Mouse (Mus musculus) T-helper 2 cell (primary cell): ENCODE measurements around the gene Nkd1.

Experiments
- in situ Hi-C: fragments of 300-600 bp; cut with MboI, MseI; formaldehyde crosslinking; loops from one replicate; pipeline ENCODE4 v1.15.1; 2025; ENCODE audit warnings: high pct_unique_total_duplicates

The Nkd1 gene

DNA sequence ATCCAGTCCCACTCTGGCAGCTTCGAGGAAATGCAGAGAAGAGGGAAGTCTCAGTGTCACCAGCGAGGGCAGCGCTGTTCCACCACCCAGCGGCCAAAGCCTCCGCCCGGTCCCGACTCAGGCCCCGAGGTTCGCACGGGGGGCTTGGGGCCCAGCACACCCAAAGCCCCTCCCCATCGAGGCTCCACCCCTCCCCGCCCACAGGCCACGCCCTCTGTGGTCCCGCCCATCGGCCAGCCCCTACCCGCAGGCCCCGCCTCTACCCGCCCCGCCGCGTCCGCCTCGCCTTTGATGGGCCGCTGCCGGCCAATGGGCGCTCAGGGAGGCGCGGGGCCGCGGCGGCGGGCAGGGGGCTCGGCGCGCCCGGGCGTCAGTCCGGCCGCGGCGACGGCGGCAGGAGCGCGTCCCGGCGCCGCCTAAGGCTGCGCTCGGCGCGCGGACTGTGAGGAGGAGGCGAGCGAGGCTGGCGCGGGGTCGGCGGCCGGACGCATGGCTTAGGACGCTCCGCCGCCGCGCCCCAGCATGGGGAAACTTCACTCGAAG, at the start of gene Nkd1:
Nkd1 (plus strand) TSS at position 370 of the 543 bp plus-strand sequence.
- in situ Hi-C loops: no loop called here

DNA sequence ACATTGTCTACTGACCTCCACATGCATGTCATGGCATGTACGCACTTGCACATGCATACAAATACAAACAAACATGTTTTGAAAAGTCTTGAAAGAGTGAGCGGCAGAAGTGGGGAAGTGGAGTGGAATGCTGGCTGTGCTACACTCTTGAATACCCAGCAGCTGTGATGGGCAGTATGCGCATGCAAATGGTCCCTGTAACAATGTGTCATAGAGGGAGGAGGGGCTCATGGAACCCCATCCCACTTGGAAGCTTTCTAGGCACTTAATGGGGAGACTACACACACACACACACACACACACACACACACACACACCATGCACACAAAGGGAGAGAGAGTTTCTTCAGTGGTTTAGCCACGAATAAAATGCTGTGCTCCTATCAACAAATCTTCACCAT, 39.9 kb upstream of the Nkd1 start:
- in situ Hi-C loops: no loop called here

DNA sequence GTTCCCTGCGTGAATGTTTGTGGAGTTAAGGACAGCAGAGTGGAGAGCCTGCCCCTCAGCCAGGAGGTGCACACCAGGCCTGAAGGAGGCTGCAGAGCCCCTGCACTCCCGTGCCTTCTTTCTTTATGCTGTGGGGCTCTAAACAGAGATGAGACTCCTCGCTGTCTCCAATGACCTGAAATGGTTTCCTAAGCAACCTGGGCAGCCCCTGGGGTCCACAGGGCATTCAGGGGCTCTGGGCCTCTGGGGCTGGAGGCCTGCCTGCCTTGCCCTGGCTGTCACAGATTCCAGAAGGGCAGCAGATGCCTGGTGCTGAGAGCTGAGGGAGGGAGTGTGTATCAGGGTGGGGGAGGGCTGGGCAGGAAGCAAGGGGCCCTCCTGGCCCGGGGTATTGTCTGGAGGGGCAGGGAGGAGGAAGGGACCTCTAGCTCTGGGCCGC, 32.7 kb upstream of the Nkd1 start:
- in situ Hi-C loops: no loop called here

DNA sequence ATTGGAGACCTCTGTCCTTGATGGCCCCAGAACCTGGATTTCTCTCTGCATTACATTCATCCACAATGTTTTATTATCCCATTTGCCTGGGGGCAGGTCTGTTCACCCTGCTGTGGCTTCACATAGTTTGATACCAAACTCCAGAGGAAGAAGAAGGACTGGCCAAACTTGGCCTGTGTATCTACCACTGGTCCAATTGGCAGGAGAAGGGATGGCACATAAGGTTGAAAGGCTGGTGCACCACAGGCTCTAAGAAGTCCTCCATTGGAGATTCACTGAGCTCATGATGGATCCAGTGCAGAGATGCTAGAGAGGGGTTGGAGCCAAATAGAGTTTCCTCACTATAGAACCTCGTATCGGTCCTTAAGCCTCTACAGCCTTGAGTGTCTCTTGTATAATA, 27.1 kb upstream of the Nkd1 start:
- in situ Hi-C loops: no loop called here

DNA sequence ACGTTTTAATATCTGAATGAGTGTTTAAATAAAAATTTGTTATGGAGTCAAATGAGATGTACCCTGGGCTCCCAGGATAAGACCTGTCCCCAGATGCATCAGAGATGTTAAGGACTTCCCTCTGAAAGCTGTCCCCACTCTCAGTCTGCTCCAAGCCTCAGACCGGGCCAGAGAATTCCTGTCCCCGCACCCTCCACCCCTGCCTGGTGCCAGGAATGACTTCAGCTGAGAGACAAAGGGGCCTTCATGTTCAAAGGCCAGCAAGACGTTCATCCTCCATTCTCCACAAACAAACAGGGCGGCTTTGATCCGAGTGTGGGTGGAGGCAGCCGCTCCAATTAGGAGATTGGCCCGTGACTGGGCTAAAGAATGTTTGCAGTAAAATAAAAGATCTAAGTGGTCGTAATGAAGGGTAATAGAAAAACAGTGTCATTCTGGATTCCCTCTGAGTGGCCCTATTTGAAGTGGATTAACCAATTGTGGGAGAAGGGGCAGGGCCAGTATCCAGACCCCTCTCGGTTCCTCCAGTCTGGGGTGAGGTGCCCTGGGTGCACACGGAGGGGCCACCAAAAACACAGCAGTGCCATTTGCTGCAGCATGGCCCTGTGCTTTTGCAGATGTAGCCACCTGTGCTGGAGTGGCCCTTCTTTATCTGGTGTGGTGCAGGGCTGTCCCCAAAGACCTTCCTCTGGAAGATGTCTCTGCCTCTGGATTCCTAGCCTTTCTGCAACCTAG, 25.9 kb upstream of the Nkd1 start:
- in situ Hi-C loops: no loop called here

DNA sequence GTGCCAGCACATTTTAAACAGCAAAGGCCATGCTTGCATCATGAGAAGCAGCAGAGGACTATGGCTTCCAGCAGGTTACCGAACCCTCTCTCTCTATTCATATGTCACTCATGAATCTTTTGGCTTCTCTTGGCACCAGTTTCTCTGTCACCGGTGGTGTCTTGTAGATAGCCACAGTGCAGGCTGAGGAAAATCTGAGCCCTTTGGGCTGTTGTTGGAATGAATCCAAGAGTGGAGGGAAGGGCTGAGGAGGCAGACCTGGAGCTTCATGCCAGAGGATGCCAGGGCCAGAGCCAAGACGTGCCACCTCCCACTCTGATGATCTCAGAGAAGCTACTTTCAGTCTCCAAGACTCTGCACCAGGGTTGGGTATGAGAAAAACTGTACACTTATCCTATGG, 19.0 kb upstream of the Nkd1 start:
- in situ Hi-C loops: no loop called here

DNA sequence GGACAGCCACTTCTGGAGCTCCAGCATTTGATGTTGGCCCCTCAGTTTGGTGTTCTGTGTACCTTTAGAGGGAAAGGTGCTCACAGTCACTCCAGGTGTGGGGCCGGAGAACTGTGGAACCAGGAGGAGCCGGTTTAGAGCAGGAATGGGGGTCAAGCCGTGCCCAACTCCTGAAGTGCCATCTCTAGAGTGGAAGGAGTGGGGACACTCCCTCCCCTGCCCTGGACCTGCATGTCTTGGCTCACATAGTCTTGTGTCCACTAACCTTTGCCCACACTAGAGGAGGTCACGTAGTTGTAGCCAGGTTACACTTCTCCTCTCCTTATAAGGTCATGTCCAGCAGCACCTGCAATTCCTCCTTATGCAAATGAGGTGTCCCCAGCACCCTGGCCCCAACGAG, 14.2 kb upstream of the Nkd1 start:
- in situ Hi-C loops: no loop called here

DNA sequence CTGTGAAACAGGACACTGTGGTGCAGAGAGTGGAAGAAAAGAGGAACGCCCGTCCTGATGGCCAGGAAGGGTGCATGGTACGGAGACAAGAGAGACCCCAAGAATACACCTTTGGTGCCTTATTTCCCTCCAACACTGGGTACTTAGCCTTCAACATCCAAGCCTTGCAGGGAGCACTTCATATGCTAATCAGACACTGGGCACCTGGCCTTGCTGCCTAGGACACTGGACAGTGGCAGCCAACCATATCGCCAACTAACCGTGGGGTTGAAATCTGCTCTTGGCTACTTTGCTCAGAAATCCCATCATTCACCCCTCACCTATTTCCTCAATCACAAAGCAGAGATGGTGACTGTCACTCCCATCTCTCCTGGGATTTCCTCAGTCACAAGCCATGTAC, 10.1 kb upstream of the Nkd1 start:
- in situ Hi-C loops: no loop called here

DNA sequence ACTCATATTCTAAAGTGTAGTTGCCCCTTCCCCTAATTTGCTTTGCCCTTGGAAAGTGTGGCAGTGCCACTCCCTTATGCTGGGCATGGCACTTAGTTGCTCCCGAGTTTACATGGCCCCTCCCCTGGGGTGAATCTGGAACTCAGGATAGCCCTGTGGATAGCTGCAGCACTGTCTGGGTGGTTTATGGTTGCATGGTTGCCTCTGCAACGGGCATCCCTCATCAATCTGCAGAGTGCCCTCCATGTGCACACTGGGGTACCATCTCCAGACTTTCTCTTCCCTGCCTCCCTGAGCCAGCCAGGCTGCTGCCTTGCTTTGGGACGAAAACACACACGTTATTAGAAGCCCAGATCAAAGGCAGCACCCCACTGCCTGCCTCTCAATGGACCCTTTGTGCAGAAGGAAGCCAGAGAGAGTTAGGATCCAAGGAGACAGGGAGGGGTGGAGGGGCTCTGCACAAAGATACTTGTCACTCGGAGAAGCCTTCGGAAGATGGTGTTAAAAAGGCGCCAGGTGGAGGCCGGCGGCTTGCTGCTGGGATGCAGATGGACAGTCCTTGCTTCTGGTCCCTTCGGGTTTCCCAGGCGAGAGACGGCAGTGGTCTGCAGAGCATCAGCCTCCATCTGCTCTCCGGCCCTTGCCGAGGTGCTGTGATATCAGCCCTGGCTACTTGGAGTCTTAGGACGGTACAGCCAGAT, 8.9 kb upstream of the Nkd1 start:
- in situ Hi-C loops: no loop called here

DNA sequence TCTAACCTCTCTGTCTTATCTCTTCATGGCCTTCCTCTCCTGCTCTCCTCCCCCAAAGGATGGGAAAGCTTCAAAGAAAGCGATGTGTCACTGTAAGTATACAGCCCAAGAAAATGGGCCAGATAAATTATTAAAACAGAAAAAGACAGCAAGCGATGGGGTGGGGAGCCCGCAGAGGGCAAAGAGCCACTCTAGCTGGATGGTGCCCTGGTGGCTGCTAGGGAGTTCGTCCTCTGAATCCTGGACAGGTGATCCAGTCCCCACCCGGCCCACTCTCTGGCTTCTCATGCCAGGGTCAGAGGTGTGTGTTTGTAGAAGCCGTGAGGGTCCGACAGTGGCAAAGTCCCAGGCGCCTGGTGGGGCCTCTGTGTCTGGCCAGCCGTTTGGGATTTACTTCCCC, 3.1 kb upstream of the Nkd1 start:
- in situ Hi-C loops: no loop called here

DNA sequence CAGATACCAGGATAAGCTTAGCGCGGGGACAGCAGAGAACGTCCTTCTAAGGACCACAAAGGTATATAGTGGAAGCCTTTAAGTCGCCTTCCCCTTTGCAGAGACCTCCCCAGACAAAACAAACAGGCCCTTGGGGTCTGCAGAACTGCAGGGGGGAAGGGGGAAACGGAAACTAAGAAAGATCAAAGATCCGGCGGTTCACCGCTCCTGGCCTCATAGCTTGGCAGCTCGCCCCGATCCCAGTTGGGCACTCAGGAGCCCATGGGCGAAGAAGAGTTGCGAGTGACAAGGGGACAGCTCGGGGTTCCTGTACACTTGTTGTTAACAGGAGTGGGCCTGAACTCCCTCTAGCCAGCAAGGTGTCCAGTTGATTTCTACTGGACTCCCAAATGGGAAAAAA, 773 bp upstream of the Nkd1 start:
- in situ Hi-C loops: no loop called here

DNA sequence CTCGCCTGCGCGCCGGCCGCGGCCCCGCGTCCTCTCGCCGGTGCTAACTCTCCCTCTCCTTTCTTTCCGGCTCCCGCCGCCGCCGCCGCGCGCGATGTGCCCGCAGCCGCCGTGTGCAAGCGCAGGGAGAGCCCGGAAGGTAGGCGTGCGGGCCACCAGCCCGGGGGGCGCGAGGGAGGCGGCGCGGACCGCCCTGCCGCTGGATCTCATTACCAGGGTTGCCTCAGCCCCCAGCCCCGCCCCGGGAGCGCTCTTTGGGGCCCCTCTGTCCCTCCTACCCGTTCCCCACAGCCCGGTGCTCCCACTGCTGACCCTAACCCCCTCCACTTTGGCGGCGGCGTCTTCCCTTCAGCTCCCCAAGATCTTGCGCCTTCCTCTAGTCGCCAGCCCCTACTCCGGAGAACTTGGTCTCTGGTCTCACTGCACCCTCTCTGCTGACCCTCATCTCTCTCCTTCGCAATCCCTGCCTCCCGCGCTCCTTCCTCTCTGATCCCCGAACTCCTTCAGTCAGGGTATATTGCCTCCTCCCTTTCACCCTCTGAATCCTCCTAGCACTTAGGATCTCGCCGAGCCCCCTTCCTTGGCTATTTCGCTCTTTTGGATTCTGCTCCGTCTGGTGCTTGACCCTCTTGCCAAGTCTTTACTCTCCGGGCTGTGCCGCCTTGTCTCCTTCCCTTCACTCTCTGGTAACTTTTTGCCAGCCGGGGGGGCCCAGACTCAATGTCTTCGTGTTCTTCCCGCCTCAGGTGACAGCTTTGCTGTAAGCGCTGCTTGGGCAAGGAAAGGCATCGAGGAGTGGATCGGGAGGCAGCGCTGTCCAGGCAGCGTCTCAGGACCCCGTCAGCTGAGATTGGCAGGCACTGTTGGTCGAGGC, 624 bp downstream of the Nkd1 start:
- in situ Hi-C loops: no loop called here

DNA sequence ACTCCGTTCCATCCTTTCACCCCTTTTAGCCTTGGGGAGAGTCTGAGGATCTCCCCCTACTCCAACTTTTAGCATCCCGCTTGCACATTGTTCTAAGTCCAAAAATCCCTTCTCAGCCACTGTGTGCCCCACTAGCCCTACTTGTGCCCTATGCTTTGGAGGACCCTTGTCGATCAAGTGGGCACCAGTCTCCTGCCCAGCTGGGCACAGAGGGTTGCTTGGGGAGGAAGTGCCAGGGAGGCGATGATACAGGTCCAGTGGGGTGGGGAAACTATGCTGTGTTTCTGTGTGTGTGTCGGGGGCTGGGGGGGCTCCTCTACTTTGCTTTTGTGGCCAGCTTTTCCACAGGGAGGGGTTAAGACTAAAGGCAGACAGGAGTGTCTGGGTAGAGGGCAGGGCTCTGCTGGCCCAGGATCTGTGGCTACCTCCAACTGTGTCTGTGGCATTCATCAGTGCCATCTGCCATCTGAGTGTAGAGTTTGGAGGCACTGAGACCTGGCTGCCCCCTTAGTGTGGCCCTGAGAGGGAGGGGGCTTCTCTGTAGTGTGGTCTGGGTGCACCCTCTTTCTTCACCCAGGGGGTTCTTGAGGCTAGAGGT, 1.4 kb downstream of the Nkd1 start:
- in situ Hi-C loops: no loop called here

DNA sequence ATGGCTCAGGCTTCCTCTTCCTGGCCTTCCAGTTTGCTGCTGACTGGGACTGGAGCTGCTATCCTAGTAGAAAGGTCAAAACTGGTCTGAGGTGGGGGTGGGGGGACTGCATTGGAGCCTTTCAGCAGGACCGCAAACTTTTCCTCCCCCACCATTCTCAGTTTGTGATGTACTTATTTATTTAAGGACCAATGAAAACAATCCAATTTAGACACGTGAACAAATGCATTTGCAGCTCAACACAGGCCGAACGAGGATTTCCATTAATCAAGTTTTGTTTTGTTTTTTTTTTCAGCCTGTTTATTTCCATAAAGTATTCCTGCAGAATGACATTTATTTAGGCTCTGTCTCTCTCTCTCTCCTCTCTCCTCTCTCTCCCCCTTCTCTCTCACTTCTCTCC, 2.5 kb downstream of the Nkd1 start:
- in situ Hi-C loops: no loop called here

DNA sequence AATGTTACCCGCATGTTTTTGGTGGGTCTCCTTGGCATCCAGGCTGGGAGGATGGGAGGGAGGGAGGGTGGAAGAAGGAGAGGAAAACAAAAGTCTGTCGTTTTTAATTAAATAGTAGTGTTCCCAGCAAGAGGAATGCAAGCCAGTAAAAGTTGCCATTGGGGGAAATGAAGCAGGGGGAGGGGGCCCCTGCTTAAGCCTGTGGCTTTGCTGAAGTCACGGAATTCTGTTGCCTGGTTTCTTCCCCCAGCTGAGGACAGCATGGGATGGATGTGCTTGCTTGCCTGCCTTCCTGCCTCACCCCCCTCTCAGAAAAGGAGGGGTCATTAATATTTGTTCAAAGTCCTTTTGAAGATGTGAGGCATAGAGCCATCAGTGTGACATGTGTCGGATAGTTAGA, 3.0 kb downstream of the Nkd1 start:
- in situ Hi-C loops: no loop called here

DNA sequence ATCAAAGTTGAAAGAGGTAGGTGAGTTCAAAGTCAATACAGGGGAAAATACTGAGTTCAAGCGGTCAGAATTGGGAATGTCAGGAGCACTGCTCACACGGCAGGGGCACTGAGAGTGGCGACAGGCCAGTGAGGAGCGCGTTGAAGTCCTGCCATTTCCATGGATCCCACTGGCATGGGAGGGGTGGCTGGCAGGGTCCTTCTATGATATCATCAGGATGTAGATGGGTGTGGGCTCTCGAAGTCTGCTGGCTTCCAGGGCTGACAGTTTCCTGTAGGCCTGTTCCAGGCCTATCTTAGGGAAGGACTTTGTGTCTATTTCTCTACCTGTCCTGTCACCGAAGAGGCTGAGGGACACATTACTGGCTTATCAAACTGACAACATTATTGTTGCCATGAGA, 3.7 kb downstream of the Nkd1 start:
- in situ Hi-C loops: loop anchor here (5.0 kb wide), 1 partner anchor 37 kb away; no protein-coding TSS in a partner anchor

DNA sequence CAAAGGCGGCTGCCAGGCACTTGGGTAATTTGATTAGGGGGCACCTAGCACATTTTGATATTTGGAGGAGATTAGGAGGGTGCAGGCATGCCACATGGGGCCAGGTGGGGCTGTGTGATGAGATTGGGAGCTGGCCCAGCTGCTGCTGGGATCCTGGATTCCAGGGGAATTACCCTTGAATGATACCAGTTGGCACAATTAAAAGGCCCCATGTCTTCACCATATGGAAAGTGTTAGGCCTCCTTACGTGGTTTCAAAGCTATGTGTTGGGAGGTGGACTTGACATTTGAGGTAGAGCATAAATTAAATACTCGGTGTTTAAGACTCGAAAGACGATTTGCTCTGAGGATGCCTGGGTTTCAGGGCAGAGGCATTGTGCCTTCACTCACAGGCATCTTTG, 5.1 kb downstream of the Nkd1 start:
- in situ Hi-C loops: loop anchor here (5.0 kb wide), 1 partner anchor 36 kb away; no protein-coding TSS in a partner anchor

DNA sequence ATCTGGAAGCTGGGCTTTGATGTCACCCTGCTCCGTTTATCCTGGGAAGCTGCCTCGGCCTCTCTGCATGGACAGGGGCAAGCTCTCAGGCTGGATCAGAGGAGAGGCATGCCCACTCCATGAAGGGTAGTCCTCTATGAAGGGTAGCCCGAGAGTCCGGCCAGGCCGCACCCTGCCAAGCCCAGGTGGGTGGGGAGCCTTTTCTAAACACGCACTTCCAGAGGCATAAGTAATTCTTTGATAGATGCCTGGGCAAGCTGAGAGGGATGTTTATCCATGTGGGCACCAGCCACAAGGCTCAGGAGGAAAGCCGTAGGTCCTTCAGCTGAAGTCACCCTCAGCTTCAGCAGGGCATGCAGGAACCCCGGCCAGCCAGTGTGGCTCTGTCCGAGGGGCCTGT, 7.0 kb downstream of the Nkd1 start:
- in situ Hi-C loops: loop anchor here (5.0 kb wide), 1 partner anchor 34 kb away; no protein-coding TSS in a partner anchor

DNA sequence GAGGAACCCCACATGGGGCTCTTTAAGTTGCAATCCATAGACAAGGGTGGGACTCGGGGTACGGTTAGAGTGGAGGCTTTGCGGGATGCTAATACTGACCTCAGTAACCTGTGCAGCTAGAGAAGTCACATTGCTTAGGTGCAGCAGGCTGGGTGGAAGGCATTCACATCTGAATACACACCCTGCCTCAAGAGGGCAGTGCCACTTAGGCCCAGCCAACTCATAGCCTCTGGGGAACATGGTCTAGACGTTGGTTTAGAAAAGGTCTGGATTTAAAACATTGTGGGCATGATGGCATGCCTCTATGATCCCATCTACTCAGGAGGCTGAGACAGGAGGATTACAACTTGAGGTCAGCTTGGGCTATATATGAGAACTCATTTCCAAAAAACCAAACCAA, 8.6 kb downstream of the Nkd1 start:
- in situ Hi-C loops: loop anchor here (5.0 kb wide), 2 partner anchors 33 to 1482 kb away; no protein-coding TSS in a partner anchor

DNA sequence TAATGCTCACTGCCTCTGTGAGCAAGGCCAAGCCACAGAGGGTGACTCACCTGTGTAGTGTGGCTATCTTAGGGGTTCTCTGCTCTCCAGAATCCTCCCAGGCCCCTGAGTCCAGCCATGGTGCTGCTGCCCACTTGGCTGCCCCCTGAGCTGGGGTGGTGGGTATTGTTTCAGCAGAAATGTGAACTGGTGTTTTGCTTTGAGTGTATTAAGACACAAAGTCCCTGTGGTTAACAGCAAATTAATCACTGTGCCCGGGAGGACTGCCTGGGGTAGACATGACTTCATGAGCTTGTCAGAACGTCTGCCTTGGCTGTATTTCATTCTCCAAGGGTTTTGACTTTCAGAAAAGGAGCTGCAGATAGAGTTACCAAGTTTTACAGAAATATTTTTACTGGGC, 15.9 kb downstream of the Nkd1 start:
- in situ Hi-C loops: no loop called here
